Mouse (Mus musculus) left cerebral cortex, adult 8-10 months (tissue): ENCODE results near the gene Arpp19. TPM values are rescaled to one million over a fixed set of nuclear protein-coding genes. Genes with fewer than 3 reads are reported as not detected.

Source experiments
- DNase-seq, 2 experiments: peaks; one replicate each; pipeline ENCODE4 v3.0.0; 2022; ENCODE audit warnings: low spot score in 2 of 2
- total RNA-seq, 4 experiments: library from RNA; stranded (reverse); gene quantifications; 2 replicates each; pipeline ENCODE4 v1.2.4; 2022

Arpp19 gene
- total RNA-seq, 4 experiments from 2014 or later, result 449 to 488 (median 466) TPM

DNA sequence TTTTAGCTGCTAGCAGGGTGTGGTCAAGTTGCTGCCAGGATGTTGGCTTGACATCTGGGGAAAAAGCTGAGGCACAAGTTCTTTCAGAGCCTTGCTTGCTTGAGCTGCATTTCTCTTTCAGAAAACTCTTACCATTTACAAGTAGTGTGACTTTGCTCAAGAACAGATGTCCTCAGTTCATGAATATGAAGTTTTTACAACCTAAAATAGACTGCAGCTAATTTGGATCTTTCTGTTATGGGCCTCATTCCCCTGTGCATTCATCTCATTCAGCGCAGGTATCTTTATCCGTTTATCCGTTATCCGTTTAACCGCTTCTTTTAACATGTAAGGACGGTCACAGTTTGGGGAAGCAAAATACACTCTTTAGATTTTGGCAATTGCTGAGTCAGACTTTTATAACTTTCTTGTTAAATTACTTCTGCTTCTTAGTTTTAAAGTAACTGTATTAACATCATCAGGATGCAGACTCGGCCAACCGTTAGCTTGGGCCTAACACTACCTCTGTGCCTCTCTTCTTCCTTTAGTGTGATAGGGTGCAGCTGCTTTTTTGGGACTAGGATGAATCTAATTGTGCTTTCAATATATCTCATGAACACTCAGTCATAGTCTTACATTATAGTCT is 62.9 kb downstream of the Arpp19 start:
- DNase-seq, result no peak

DNA sequence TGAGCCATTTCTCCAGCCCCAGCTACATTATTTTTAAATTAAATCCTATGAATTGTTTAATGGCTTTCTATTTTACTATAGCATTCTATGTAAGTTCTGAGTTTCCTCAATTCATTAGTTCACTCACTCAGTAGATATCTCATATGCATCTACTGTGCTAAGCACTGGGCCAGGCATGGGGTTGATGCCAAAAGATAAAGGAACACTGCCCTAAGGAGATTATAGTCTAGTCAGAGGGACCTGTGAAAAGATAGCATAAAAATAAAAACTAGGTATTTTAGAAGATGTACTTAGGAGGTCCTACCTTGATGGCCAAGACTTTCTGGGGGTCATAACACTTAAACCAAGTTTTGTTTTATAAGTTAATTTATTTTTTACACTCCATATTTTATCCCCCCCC is 64.7 kb downstream of the Arpp19 start:
- no peak for DNase-seq

Other genes starting within 250 kb of the Arpp19 start
- under 1 TPM; 0.08 to 0.21 (median 0.18) TPM for gene Onecut1, start 175.7 kb upstream of the Arpp19 start, total RNA-seq
- 10 to 100 TPM; 42.1 to 49.9 (median 43.5) TPM for gene Fam214a, start 84.7 kb upstream of the Arpp19 start, total RNA-seq
- gene Myo5a, start 33.4 kb downstream of the Arpp19 start, total RNA-seq, result 100 to 1,000 TPM; 288 to 326 (median 308) TPM
- 1 to 10 TPM; 6.1 to 9.1 (median 7.6) TPM for gene Myo5c, start 194.4 kb downstream of the Arpp19 start, total RNA-seq